Mouse (Mus musculus): ENCODE data around the gene Stx8.

GRCm38 (mm10) chr11:67967831-67968230 lies 1.8 kb downstream of the Stx8 start:
- TF ChIP-seq POLR2A (IDR thresholded peaks at IDR 0.05; ENCODE audit: borderline replicate concordance, extremely low read depth, low read depth, low read length) (no peak), CTCF (IDR thresholded peaks at IDR 0.05; ENCODE audit: insufficient read depth, low read length) (no peak)
